Mouse (Mus musculus) spleen, adult 12 weeks (tissue): Measurements from ENCODE around the gene Eya2.
"Not testable (repeated sequence)": the region's sequence is repeated elsewhere in the genome, so short reads cannot be mapped to it uniquely, and the experiment has no call there.

Experiments used
- DNase-seq: peaks from one replicate; pipeline ENCODE4 v3.0.0; 2022; ENCODE audit warnings: low spot score

Eya2 gene

GRCm38 (mm10) chr2:165782324-165782723 is 187.5 kb downstream of the Eya2 start:
- DNase-seq: peak; percentile 62

- DNase-seq: no peak
These were observed 190.6 kb downstream of the Eya2 start for GRCm38 (mm10) chr2:165785312-165786036.

- no peak for DNase-seq
These were observed 191.6 kb downstream of the Eya2 start for GRCm38 (mm10) chr2:165786467-165786866.

DNA sequence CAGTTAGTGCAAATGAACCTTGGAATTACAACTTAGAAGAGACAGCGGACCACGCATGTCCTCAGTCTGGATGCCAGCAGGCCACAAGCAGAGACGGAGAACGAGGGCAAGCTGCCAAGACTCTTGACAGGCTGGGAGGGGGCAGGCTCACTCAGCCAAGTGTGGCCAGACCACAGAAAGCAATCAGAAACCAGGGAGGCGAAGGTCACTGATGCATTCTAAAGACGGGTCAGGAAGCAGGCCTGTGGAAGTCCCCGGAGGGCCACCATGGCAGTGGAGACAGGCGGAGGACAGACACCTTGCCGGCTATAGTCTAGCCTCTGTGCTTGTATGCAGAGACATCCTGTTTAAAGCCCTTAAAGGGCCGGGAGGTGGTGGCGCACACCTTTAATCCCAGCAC is 193.2 kb downstream of the Eya2 start:
- DNase-seq: no peak

DNA sequence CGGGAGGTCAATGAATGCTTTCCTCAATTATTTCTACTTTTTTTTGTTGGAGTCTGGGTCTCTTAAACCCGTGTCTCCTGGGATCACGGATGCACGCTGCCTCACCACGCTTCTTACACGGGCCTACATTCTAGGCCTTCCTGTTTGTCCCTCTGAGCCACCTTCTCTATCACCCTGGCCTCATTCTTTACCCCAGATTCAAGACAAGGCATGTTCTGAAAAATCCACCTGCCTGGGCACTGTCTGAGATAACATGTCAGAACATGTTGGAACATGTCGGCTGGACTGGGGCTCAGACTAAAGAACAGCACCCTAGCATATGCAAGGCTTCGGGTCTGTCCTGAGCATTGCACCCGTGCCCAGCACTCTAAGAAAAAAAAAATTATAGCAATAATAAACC is 194.0 kb downstream of the Eya2 start:
- no peak for DNase-seq

- no peak for DNase-seq
These were observed 194.8 kb downstream of the Eya2 start for GRCm38 (mm10) chr2:165789667-165790066.

DNA sequence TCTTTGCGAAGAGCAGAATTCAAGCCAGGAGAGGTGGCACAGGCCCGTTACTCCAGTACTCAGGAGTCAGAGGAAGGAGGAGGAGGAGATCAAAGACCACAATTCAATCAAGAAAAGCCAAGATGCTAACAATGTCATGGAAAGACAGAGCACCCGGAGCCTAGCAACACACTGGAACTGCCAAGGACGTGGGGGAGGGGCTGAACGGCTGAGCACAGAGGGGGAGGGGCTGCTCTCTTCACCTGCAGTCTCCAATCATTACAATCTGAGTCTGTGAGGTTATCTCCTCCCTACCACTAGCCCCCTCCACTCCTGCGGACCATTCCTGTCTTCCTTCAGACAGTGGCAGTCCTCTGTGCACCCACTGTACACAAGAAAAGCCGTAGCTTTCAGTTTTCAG is 196.2 kb downstream of the Eya2 start:
- no peak for DNase-seq

DNA sequence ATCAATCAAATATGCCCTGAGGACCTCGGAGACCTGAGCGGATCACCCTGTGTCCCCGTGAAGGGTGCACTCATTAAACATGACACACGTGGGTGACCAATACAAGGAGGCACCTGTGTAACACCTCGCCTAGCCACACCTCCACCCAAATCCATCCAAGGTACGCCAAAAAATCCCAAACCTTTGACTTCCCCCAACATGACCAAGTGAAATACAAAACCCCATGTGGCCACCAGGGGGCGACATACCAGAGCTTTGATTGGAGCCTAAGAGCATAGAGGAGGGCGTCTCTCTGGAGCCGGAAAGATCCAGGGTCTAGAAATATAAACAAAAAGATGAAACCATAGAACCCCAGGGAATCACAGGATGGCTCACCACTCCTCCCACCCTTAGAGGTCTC is 196.8 kb downstream of the Eya2 start:
- DNase-seq: peak; percentile 50

DNA sequence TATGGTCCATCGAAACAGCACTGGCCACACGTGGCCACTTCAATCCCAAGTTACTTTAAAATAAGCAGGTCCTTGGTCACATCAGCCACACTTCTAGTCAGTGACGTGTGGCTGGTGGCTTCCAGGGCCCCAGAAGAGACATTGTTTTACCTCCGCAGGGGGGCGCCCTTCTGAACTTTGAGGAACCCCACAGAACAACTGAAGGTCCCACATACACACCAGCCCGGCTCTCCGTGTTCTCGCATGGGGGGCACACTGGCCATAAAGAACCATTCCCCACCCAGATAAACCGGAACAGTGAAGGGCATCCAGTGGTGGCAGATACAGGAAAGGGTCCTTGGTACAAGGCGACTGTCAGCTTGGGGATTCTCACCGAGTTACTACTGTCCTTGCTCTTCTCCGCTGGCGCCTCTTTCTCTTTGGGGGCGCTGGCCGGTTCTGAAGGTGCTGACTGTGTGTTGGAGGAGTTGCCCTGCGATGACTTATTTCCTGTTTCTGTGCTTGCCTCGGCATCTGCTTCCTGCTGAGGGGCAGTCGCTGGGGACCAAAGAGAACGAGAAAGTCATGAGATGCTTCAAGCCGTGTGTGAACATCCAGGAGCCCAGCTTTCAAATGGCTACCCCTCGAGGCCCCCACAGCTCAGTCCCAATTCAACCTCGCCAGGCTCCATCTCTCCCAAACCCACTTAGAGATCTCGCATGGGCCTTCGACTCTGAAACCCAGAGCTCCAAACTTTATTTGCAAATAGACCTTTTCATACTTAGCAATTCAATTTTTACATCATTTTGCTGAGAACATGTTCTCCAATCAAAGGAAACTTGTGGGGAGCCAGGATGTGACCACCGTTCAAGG is 197.8 kb downstream of the Eya2 start:
- no peak for DNase-seq

GRCm38 (mm10) chr2:165793283-165793638 is 198.4 kb downstream of the Eya2 start:
- no peak for DNase-seq

DNA sequence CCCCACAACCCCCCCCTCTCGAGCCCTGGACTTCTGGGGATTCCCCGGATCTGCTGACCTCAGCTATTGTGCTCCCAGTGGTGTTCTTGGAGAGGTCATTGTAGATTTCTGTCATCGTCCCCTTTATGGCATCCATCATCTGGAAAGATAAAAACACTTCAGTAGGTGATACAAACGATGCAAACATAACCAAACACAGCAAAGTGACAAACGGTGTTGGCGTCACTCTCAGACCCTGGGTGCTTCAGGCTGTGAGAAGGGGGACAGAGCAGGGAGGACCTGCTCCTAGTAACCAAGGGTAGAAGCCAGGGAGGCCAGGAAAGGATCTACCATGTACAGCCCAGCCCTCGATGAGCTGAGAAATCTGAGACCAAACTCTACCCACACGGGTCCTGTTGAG is 203.0 kb downstream of the Eya2 start:
- no peak for DNase-seq

- DNase-seq: not testable (repeated sequence)
These were observed 205.3 kb downstream of the Eya2 start for GRCm38 (mm10) chr2:165800174-165800573.

DNA sequence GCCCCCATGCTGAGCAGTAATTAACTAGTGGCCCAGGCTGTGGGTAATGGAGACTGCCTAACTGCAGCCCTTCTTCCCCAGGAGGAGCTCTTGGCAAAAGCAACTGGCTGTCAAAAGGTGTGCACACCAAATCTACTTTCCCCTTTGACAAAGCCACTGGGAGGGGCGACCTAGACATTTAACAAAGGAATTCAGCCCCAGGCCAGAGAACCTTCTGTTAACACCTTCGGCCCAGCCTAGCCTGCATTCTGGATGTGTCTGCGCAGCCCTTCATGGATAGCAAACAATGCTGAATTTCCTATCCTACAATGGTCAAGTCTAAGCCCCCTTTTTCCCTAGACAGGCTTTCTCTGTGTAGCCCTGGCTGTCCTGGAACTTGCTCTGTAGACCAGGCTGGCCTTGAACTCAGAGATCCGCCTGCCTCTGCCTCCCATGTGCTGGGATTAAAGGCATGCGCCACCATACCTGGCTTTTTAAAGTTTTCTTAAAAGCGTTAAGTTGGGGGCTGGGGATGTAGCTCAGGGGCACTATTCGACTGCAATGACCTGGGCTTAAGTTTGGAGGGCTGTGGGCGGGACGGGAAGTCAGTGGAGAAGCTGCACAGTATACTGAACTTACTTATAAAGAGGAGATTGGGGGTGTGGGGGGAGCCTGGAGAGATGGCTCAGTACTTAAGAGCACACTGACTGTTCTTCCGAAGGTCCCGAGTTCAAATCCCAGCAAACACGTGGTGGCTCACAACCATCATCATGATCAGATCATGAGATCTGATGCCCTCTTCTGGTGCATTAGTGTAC is 213.5 kb downstream of the Eya2 start:
- no peak for DNase-seq

DNA sequence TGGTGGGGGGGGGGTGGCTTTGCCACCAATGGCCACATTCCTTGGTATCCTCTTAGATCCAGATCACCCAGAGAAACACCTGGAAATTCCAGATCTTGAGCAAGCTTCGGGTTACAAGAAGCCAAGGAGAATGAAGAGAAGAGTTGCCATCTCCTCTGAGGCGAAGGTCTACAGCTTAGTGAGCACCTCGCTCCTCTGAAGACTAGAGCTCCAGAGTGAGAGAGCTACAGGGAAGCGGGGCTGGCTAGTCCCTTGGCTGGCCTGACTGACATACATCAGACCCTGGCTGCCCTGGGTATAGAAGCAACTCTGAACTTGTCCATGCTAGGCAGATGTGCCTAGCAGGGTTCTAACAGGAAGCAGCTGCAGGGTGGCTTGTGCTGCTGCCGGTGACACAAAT is 214.3 kb downstream of the Eya2 start:
- no peak for DNase-seq

- no peak for DNase-seq
These were observed 215.2 kb downstream of the Eya2 start for GRCm38 (mm10) chr2:165809901-165810477.

DNA sequence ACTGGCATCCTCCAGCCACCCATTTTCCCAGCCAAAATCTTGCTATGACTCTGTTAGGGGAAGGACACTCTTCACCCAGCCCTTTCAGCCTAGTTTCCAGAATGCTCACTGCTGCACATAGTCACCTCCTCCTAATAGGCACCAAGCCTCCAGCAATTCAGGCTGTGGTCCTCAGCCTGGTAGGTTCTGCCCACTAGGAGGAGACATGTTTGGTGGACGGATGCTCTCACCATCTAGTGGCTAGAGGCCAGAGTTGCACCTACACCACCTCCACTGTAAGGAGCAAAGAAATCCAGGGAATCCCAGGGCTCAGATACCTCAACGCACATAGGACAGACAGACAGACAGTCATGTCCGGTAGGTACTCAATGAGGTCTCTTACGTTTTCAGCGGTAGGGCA is 216.7 kb downstream of the Eya2 start:
- no peak for DNase-seq

GRCm38 (mm10) chr2:165812889-165813288 is 218.1 kb downstream of the Eya2 start:
- DNase-seq: no peak

DNA sequence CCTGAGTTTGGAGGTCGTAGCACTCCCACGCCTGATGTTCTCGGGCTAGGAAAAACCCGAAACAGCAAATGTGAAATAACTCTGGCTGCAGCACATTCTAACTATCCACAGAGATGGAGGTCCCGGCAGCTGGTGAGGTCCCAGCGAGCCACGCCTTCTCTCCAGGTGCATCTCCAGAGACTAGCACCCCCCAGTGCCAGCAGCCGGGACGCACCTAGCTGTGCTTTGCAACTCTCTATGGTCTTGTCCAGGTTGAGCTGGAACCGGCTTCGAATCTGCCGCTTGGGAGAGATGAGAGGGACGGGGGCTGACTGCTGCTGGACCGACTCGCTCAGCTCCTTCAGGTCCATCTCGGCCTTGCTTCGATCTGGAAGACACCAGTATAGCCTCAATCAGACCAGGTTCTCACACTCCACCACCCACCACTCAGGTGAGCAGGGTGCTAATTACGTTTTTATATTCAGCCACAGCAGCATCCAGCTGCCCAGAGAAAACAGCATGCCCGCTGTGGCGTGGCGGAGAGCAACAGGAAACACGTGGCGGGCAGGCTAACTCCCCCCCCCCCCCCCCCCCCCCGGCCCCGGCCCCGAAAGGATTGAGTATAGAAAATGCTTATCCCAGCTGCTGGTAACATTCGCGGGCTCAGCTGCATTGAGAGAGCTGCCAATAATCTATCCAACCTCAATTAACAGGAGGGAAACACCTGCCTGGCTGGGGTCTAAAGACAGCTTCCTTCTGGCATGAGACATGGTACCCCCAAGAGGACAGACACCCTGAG is 220.5 kb downstream of the Eya2 start:
- no peak for DNase-seq

DNA sequence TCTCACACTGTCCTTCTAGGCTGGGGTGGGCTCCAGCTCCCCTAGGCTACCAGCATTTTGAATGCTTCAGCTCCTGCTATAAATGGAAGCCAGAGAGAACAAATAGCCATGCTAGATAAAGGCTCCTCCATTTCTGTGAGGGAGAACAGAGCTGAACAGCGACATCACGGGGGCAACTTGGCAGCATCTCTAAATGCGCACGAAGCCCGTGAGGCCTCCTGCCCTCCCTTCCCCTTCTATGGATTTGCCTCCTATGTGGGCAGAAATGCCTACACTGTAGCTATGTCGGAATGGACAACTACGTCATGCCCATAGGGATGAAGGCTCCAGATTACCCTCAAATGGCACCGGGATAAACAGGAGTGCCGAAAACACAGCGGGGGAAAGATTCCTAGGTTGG is 222.6 kb downstream of the Eya2 start:
- DNase-seq: no peak

DNA sequence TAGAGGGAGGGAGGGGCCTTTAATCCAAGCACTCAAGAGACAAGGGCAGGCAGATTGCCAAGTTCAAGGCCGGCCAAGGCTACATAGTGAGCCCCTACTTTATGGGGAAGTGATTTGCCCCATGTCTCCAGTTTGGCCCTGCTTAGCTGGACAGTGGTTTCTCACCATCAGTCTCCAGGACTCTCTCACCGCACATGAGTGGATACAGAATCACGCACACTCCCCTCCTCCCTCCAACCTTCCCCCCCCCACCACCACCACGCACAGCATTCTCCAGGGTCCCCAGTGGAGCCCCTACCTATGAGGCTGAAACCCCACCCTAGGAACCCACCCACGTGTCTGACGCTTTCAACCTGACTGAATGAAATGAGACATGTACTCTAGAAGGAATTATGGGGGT is 223.7 kb downstream of the Eya2 start:
- no peak for DNase-seq
